Mouse (Mus musculus) G1E (cell line): ENCODE data around the gene Zfyve16. TPM values are rescaled to one million over a fixed set of nuclear protein-coding genes. Genes with fewer than 3 reads are reported as not detected.
A peak's percentile ranks its signal among the peaks of the same experiment; 100 is the strongest.

Experiments used
- ATAC-seq: 2 replicates; pipeline ENCODE4 v1.8.0; 2016; ENCODE audit warnings: mild to moderate bottlenecking; ENCODE audit not compliant: insufficient number of reproducible peaks, poor library complexity, low FRiP score, severe bottlenecking; ENCODE audit errors: extremely low read depth
- DNase-seq: peaks from one replicate; pipeline ENCODE4 v3.0.0; 2012; ENCODE audit warnings: low spot score
- H3K27me3 ChIP-seq: 2 replicates; pipeline ENCODE4 v1.6.1; 2012; ENCODE audit warnings: mild to moderate bottlenecking, low read length, inconsistent platforms; ENCODE audit not compliant: insufficient read depth
- H3K36me3 ChIP-seq: replicated peaks from 2 replicates; pipeline ENCODE3; 2012; ENCODE audit warnings: mild to moderate bottlenecking, inconsistent platforms
- H3K4me1 ChIP-seq: 2 replicates; pipeline ENCODE4 v1.6.1; 2012; ENCODE audit warnings: low read depth, low read length, inconsistent platforms, mixed read lengths; ENCODE audit not compliant: insufficient read depth
- H3K4me3 ChIP-seq: 2 replicates; pipeline ENCODE4 v1.5.1; 2012; ENCODE audit warnings: low read depth, mild to moderate bottlenecking, inconsistent platforms, low read length, moderate library complexity, mixed read lengths
- H3K9me3 ChIP-seq: replicated peaks from 2 replicates; pipeline ENCODE4 v1.6.1; 2012; ENCODE audit warnings: inconsistent platforms
- CTCF ChIP-seq: IDR thresholded peaks from 2 replicates; pipeline ENCODE4 v1.5.1; 2012; ENCODE audit warnings: low read depth, low read length, inconsistent platforms, mixed read lengths
- GATA1 ChIP-seq: IDR thresholded peaks from 2 replicates; pipeline ENCODE4 v1.6.1; 2012; ENCODE audit warnings: borderline replicate concordance, low read length, inconsistent platforms, mixed read lengths
- GATA2 ChIP-seq: IDR thresholded peaks from 2 replicates; pipeline ENCODE4 v1.6.1; 2012; ENCODE audit warnings: low read depth, low read length, inconsistent platforms, borderline replicate concordance
- POLR2AphosphoS5 ChIP-seq: IDR thresholded peaks from 2 replicates; pipeline ENCODE4 v1.6.1; 2012; ENCODE audit warnings: low read depth, low read length, inconsistent platforms; ENCODE audit not compliant: insufficient replicate concordance
- TAL1 ChIP-seq: conservative IDR thresholded peaks from 2 replicates; pipeline ENCODE4 v1.6.1; 2012; ENCODE audit warnings: low read depth, low read length, inconsistent platforms, mixed read lengths
- polyA plus RNA-seq: library from polyadenylated mRNA; stranded (reverse); fragments of >175 nt; gene quantifications from 2 replicates; pipeline ENCODE4 v1.2.3, GENCODE M21; 2012
- total RNA-seq, 2 experiments: library from RNA; stranded (forward) in 1 of 2; stranded (reverse) in 1 of 2; fragments of 200-1000 nt in 1 of 2; fragments of >200 nt in 1 of 2; fragmentation: Nextera tagmentation in 1 of 2; gene quantifications; 2 replicates each; pipeline ENCODE4 v1.2.3; 2014 to 2017

Zfyve16 gene
- total and polyA plus RNA-seq, 3 experiments = 1.0 to 40.0 (median 15.5) TPM

GRCm38 (mm10) chr13:92529828-92530720 is 594 bp downstream of the Zfyve16 start:
- H3K27me3 ChIP-seq = no peaks in the 10 kb centered on the region
- peaks cover 2% of the 10 kb centered on the region for H3K36me3 ChIP-seq
- no peak for TF ChIP-seq POLR2AphosphoS5
- no peak for TF ChIP-seq TAL1
- no peak for TF ChIP-seq CTCF
- no peak for TF ChIP-seq GATA1
- no peak for TF ChIP-seq GATA2
- DNase-seq (peak; percentile 10), ATAC-seq (no peak)
- H3K4me1 ChIP-seq = peaks cover 32% of the 10 kb centered on the region
- H3K9me3 ChIP-seq = no peaks in the 10 kb centered on the region
- peak overlapping the region; percentile 89 for H3K4me3 ChIP-seq

GRCm38 (mm10) chr13:92523178-92523813 is 7.4 kb downstream of the Zfyve16 start:
- Histone ChIP-seq H3K4me3 (peak overlapping the region; percentile 40; the same call in 1 of the 2 replicates), H3K9me3 (no peaks in the 10 kb centered on the region), H3K36me3 (peaks cover 22% of the 10 kb centered on the region), H3K27me3 (no peaks in the 10 kb centered on the region), H3K4me1 (peaks cover 30% of the 10 kb centered on the region)
- DNase-seq (peak; percentile 33), ATAC-seq (peak; percentile 85)
- TF ChIP-seq TAL1 (peak; percentile 69), GATA1 (no peak), POLR2AphosphoS5 (no peak)

GRCm38 (mm10) chr13:92504871-92505270 is 25.8 kb downstream of the Zfyve16 start:
- no peaks in the 10 kb centered on the region for H3K9me3 ChIP-seq
- TF ChIP-seq GATA2 (no peak), TAL1 (no peak), GATA1 (no peak), POLR2AphosphoS5 (no peak), CTCF (no peak)
- H3K4me3 ChIP-seq = no peak overlapping the region
- H3K4me1 ChIP-seq = no peaks in the 10 kb centered on the region
- DNase-seq (no peak), ATAC-seq (no peak)
- peaks cover 40% of the 10 kb centered on the region for H3K36me3 ChIP-seq
- no peaks in the 10 kb centered on the region for H3K27me3 ChIP-seq

- Histone ChIP-seq H3K9me3 (no peaks in the 10 kb centered on the region), H3K4me1 (no peaks in the 10 kb centered on the region), H3K36me3 (peaks cover 27% of the 10 kb centered on the region), H3K27me3 (no peaks in the 10 kb centered on the region), H3K4me3 (no peak overlapping the region)
- DNase-seq (no peak), ATAC-seq (no peak)
- TF ChIP-seq TAL1 = no peak
- no peak for TF ChIP-seq GATA1
- no peak for TF ChIP-seq CTCF
- TF ChIP-seq GATA2 = no peak
- TF ChIP-seq POLR2AphosphoS5 = no peak
These were observed 38.7 kb downstream of the Zfyve16 start for GRCm38 (mm10) chr13:92491923-92492322.

GRCm38 (mm10) chr13:92490817-92491216 is 39.9 kb downstream of the Zfyve16 start:
- Histone ChIP-seq H3K27me3 (no peaks in the 10 kb centered on the region), H3K9me3 (no peaks in the 10 kb centered on the region), H3K4me3 (no peak overlapping the region), H3K4me1 (no peaks in the 10 kb centered on the region), H3K36me3 (peaks cover 27% of the 10 kb centered on the region)
- ATAC-seq (no peak), DNase-seq (no peak)
- TF ChIP-seq CTCF (no peak), POLR2AphosphoS5 (no peak), GATA1 (no peak), GATA2 (no peak), TAL1 (no peak)

GRCm38 (mm10) chr13:92483852-92484463 is 46.7 kb downstream of the Zfyve16 start, which contains the start of gene Fam151b:
Gene Fam151b (minus strand): TSS chr13:92484015.
- H3K4me3 ChIP-seq = no peak within 1 kb of the TSS
- no peak for TF ChIP-seq CTCF
- TF ChIP-seq POLR2AphosphoS5 = no peak
- no peak for TF ChIP-seq TAL1
- TF ChIP-seq GATA1 = no peak
- TF ChIP-seq GATA2 = no peak
- H3K36me3 ChIP-seq = peaks cover 8% of the 10 kb centered on the region
- H3K4me1 ChIP-seq = peaks cover 3% of the 10 kb centered on the region; the same call in 1 of the 2 replicates
- H3K27me3 ChIP-seq = peaks cover 3% of the 10 kb centered on the region; the same call in 1 of the 2 replicates
- H3K9me3 ChIP-seq = no peaks in the 10 kb centered on the region
- ATAC-seq (no peak), DNase-seq (no peak)
